Mouse (Mus musculus): ENCODE results near the gene Cpa5. TPM values are rescaled to one million over a fixed set of nuclear protein-coding genes. Genes with fewer than 3 reads are reported as not detected.

Cpa5 gene
- total and polyA plus RNA-seq, 3 experiments = not detected

DNA sequence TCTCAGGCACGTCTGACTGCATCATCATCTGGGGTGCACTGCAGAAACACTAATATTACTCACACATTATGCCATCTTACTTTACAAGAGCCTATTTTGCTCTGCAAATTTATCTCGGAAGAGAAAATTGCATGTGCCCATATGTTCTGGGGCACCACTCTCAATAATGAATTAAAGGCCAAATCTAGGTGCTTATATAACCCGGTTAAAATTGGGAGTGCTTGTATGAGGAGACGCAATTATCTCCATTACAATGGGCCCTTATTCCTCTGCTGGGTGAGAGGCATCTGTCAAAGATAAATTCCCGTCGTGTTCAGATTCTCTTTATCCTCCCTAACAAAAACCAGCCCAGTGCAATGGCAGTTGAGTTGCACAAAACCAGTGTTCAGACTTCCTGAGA is 54.0 kb downstream of the Cpa5 start:
- Histone ChIP-seq H3K9me3 (replicated peaks; ENCODE audit: low read length) (no peaks in the 10 kb centered on the region), H3K27ac (ENCODE audit: insufficient read depth, low read depth) (no peak overlapping the region)
- dilution Hi-C loops (cut with MboI; ENCODE audit: extremely low pct_ligation_motif_present, extremely low pct_unique_long_range_greater_than_20kb, low sequenced_read_pairs) = no loop called here

DNA sequence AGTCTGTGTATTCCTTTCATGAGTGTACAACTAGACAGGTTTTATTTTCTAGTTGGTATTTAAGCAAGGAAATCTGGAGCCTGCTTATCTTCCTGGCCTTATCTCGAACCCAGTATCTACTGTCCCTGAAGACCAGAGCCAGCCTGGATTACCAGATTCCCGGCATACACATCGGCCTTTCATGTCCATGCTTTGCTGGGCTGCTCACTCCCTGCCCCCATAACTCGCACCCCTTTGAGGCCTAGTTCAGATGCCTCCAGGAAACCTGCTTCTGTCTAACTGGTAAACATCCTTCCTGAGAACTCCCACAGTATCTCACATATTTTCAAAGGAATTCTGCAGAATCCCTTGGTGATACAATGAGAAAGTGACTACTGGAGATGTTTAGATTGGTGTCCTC is 54.5 kb downstream of the Cpa5 start:
- DNase-seq (ENCODE audit: extremely low read depth) = no peak
- Histone ChIP-seq H3K4me1 (ENCODE audit: control insufficient read depth in 1 of 2, insufficient read depth in 2 of 2) (peaks cover 3 to 14% of the 10 kb centered on the region in 2 experiments; a peak in 1 of 4 replicates), H3K36me3 (replicated peaks in 1 of 2; ENCODE audit: control insufficient read depth in 1 of 2, insufficient read depth in 1 of 2, low read length in 1 of 2) (peaks cover 0 to 3% of the 10 kb centered on the region in 2 experiments), H3K4me2 (ENCODE audit: insufficient read depth, low read depth, poor library complexity, severe bottlenecking) (no peak overlapping the region), H3K4me3 (replicated peaks in 1 of 3; ENCODE audit: low read depth in 2 of 3, low read length in 2 of 3, poor library complexity in 1 of 3) (no peak overlapping the region), H3K79me2 (replicated peaks; ENCODE audit: control insufficient read depth, extremely low read depth, insufficient read depth, poor library complexity, severe bottlenecking) (no peaks in the 10 kb centered on the region), H3K9ac (ENCODE audit: insufficient read depth, low read depth) (no peak overlapping the region), H3K9me3 (replicated peaks; ENCODE audit: low read length) (no peaks in the 10 kb centered on the region), H3K27me3 (replicated peaks) (no peaks in the 10 kb centered on the region), H3K27ac (ENCODE audit: insufficient read depth, low read depth) (no peak overlapping the region)
- dilution Hi-C loops (cut with MboI; ENCODE audit: extremely low pct_ligation_motif_present, extremely low pct_unique_long_range_greater_than_20kb, low sequenced_read_pairs) (no loop called here), in situ Hi-C loops (cut with MboI; ENCODE audit: low pct_ligation_motif_present, low pct_unique_long_range_greater_than_20kb, low sequenced_read_pairs) (no loop called here)
- no peak for TF ChIP-seq SMC3 (IDR thresholded peaks at IDR 0.05; ENCODE audit: low read depth, low read length)
- TF ChIP-seq ZC3H11A (IDR thresholded peaks at IDR 0.05; ENCODE audit: low read depth, low read length) = no peak
- TF ChIP-seq CHD1 (IDR thresholded peaks at IDR 0.05; ENCODE audit: low read depth, low read length) = no peak
- no peak for TF ChIP-seq POLR2AphosphoS2 (IDR thresholded peaks at IDR 0.05; ENCODE audit: low read depth, low read length)
- TF ChIP-seq CHD2 (IDR thresholded peaks at IDR 0.05; ENCODE audit: low read length) = no peak
- no peak for TF ChIP-seq SIN3A (IDR thresholded peaks at IDR 0.05; ENCODE audit: low read length)
- no peak for TF ChIP-seq RAD21 (IDR thresholded peaks at IDR 0.05; ENCODE audit: low read depth, low read length)
- TF ChIP-seq MAZ (IDR thresholded peaks at IDR 0.05; ENCODE audit: low read depth, low read length) = no peak
- TF ChIP-seq JUN (IDR thresholded peaks at IDR 0.05; ENCODE audit: insufficient read depth, low read depth, low read length) = no peak
- TF ChIP-seq BHLHE40 (IDR thresholded peaks at IDR 0.05; ENCODE audit: low read depth, low read length) = no peak
- no peak for TF ChIP-seq ETS1 (conservative IDR thresholded peaks at IDR 0.05; ENCODE audit: low read depth, low read length)
- TF ChIP-seq ZNF384 (IDR thresholded peaks at IDR 0.05; ENCODE audit: low read depth, low read length) = no peak
- TF ChIP-seq NRF1 (IDR thresholded peaks at IDR 0.05; ENCODE audit: low read depth, low read length) = no peak
- no peak for TF ChIP-seq GABPA (IDR thresholded peaks at IDR 0.05; ENCODE audit: insufficient replicate concordance, low read depth, low read length)

More for the DNA sequence above, 54.0 kb downstream of the Cpa5 start:
- DNase-seq (ENCODE audit: extremely low read depth) = no peak
- in situ Hi-C loops (cut with MboI; ENCODE audit: low pct_ligation_motif_present, low pct_unique_long_range_greater_than_20kb, low sequenced_read_pairs) = no loop called here
- peaks cover 3 to 14% of the 10 kb centered on the region in 2 experiments; a peak in 1 of 4 replicates for H3K4me1 ChIP-seq (ENCODE audit: control insufficient read depth in 1 of 2, insufficient read depth in 2 of 2)
- no peak overlapping the region for H3K4me2 ChIP-seq (ENCODE audit: insufficient read depth, low read depth, poor library complexity, severe bottlenecking)
- no peaks in the 10 kb centered on the region for H3K27me3 ChIP-seq (replicated peaks)
- TF ChIP-seq ZC3H11A (IDR thresholded peaks at IDR 0.05; ENCODE audit: low read depth, low read length) (no peak), ZNF384 (IDR thresholded peaks at IDR 0.05; ENCODE audit: low read depth, low read length) (no peak)
- H3K4me3 ChIP-seq (replicated peaks in 1 of 3; ENCODE audit: low read depth in 2 of 3, low read length in 2 of 3, poor library complexity in 1 of 3) = no peak overlapping the region
- H3K9ac ChIP-seq (ENCODE audit: insufficient read depth, low read depth) = no peak overlapping the region
- no peaks in the 10 kb centered on the region for H3K79me2 ChIP-seq (replicated peaks; ENCODE audit: control insufficient read depth, extremely low read depth, insufficient read depth, poor library complexity, severe bottlenecking)
- peaks cover 0 to 5% of the 10 kb centered on the region in 2 experiments for H3K36me3 ChIP-seq (replicated peaks in 1 of 2; ENCODE audit: control insufficient read depth in 1 of 2, insufficient read depth in 1 of 2, low read length in 1 of 2)
